Mouse (Mus musculus): ENCODE measurements around the gene Csrp3. TPM values are rescaled to one million over a fixed set of nuclear protein-coding genes. Genes with fewer than 3 reads are reported as not detected.

The Csrp3 gene
- polyA plus RNA-seq, 1 experiment from 2014 or later = 0.85 TPM

DNA sequence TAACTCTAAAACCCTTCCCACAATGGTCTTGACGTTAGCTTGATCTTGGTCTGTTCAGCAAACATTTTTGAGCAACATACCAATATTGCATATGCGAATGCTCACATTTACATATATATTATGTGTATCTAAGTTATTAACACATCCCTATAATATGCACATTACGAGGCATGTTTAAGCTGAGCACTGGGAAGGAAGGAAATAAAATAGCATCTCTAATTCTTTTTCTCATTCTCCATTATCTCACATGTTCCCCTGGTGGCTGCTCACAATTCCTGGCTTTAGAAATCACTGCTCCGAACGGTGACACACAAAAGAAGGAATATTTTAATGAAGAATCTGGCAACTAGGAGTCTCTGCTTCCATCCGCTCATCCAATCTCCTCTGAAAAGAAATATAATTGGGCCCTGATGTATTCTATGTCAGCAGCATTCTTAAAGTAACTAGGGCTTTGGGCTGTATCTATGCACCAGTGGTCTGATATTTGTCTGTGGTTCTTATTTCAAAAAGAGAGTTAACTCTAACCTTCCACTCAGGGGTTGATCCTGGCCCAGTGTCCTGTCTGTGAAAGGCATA, 3.8 kb upstream of the Csrp3 start:
- Histone ChIP-seq H3K4me1 (ENCODE audit: insufficient read depth) (no peaks in the 10 kb centered on the region), H3K36me3 (replicated peaks; ENCODE audit: insufficient read depth, low read length) (no peaks in the 10 kb centered on the region), H3K27ac (ENCODE audit: low read depth) (no peak overlapping the region), H3K9ac (replicated peaks) (no peak overlapping the region), H3K4me2 (ENCODE audit: low read depth, low read length) (no peak overlapping the region), H3K4me3 (ENCODE audit: low read depth, low read length) (no peak overlapping the region), H3K27me3 (ENCODE audit: insufficient read depth, low read length) (no peaks in the 10 kb centered on the region), H3K9me3 (ENCODE audit: low read length) (no peaks in the 10 kb centered on the region)
- DNase-seq (no peak), ATAC-seq (no peak)
- TF ChIP-seq EP300 (IDR thresholded peaks at IDR 0.05; ENCODE audit: low read depth) (no peak), CTCF (IDR thresholded peaks at IDR 0.05; ENCODE audit: low read depth) (no peak)
- 82% methylated on average over 6 of the region's 6 CpGs for WGBS (ENCODE audit: insufficient replicate concordance)

DNA sequence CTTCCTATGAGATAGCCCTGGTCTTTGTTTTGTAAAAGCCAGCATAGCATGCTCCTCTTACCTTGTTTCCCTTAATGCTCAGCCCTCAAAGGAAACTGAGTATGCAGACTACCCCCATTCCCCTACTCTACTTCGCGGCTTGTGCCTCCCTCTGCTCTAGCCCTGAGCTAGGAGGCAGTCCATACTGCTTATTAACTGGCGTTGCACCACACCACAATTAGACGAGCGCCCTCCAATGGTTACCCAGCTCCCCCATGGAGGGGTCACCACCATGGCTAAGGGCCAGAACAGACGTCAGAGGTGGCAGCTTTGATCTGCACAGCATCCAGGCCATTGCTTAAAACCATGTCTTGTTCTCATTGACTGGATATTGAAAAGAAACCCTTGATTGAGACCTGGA, 1.1 kb downstream of the Csrp3 start:
- Histone ChIP-seq H3K4me1 (ENCODE audit: insufficient read depth) (peaks cover 4% of the 10 kb centered on the region; the same call in 1 of the 2 replicates), H3K27me3 (ENCODE audit: insufficient read depth, low read length) (no peaks in the 10 kb centered on the region), H3K4me2 (ENCODE audit: low read depth, low read length) (no peak overlapping the region), H3K4me3 (ENCODE audit: low read depth, low read length) (no peak overlapping the region), H3K27ac (ENCODE audit: low read depth) (no peak overlapping the region), H3K9ac (replicated peaks) (no peak overlapping the region), H3K9me3 (ENCODE audit: low read length) (no peaks in the 10 kb centered on the region), H3K36me3 (replicated peaks; ENCODE audit: insufficient read depth, low read length) (no peaks in the 10 kb centered on the region)
- DNase-seq = no peak
- no peak for ATAC-seq
- 69% methylated on average over 6 of the region's 6 CpGs for WGBS (ENCODE audit: insufficient replicate concordance)
- TF ChIP-seq CTCF (IDR thresholded peaks at IDR 0.05; ENCODE audit: low read depth) (no peak), EP300 (IDR thresholded peaks at IDR 0.05; ENCODE audit: low read depth) (no peak)

DNA sequence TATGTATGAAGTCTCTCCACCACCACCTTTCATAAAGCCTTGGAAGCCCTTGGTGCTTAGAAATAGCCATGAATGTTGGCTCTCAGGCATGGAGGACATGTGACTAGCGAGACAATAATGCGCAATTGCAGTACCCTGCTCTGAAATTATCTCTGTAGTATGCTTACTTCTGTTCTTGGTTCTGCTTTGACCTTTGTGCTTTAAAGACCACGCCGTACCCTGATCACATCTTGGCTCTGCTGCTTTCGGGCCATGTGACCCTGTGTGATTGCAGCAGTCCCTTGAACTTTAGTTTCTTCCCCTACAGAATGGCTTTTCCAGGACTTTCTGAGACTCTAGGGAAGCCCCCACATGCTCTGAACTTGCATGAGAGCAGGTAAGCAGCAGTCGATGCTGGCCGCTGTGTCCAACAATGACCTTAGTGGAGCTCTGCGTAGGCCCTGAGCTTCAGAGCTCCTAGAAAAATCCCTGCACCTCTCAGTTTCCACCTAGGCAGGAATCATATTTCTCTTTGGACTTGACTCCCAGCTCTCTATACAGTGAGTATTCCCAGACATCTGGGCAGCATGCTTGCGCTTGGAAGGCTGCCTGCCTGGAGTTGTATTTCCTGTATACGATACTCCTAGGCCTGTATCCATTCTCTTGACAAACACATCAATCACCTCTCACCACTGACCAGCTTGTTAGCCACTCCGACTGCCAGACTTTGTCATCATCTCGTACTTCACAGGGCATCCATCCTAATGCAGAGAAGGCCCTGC, 2.4 kb downstream of the Csrp3 start:
- Histone ChIP-seq H3K27me3 (ENCODE audit: insufficient read depth, low read length) (no peaks in the 10 kb centered on the region), H3K4me2 (ENCODE audit: low read depth, low read length) (no peak overlapping the region), H3K27ac (ENCODE audit: low read depth) (no peak overlapping the region), H3K9me3 (ENCODE audit: low read length) (no peaks in the 10 kb centered on the region), H3K36me3 (replicated peaks; ENCODE audit: insufficient read depth, low read length) (no peaks in the 10 kb centered on the region), H3K4me1 (ENCODE audit: insufficient read depth) (peaks cover 4% of the 10 kb centered on the region; the same call in 1 of the 2 replicates), H3K9ac (replicated peaks) (no peak overlapping the region), H3K4me3 (ENCODE audit: low read depth, low read length) (no peak overlapping the region)
- DNase-seq = no peak
- no peak for TF ChIP-seq EP300 (IDR thresholded peaks at IDR 0.05; ENCODE audit: low read depth)
- no peak for TF ChIP-seq CTCF (IDR thresholded peaks at IDR 0.05; ENCODE audit: low read depth)
- 80% methylated on average over 12 of the region's 12 CpGs for WGBS (ENCODE audit: insufficient replicate concordance)
- no peak for ATAC-seq

DNA sequence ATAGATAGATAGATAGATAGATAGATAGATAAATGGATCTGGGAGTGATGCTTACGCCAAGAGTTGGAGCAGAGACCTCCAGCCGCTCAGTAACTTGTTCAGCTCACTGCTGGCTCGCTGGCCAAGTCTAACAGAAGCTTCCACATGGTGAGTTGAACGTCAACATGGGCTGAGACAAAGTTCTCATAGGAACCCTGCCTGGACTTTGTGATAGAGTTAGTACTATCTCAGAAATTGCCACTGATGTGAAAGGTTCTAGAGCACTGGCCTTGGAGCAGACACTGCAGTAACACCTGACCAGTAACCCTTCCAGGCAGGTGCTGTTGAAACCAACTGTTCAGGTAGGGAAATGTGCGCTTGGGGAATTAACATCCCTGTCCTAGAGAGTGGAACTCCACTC, 4.3 kb downstream of the Csrp3 start:
- Histone ChIP-seq H3K4me3 (ENCODE audit: low read depth, low read length) (no peak overlapping the region), H3K27me3 (ENCODE audit: insufficient read depth, low read length) (no peaks in the 10 kb centered on the region), H3K9ac (replicated peaks) (no peak overlapping the region), H3K36me3 (replicated peaks; ENCODE audit: insufficient read depth, low read length) (no peaks in the 10 kb centered on the region), H3K27ac (ENCODE audit: low read depth) (no peak overlapping the region), H3K9me3 (ENCODE audit: low read length) (no peaks in the 10 kb centered on the region), H3K4me2 (ENCODE audit: low read depth, low read length) (no peak overlapping the region), H3K4me1 (ENCODE audit: insufficient read depth) (peaks cover 4% of the 10 kb centered on the region; the same call in 1 of the 2 replicates)
- DNase-seq (no peak), ATAC-seq (no peak)
- no peak for TF ChIP-seq CTCF (IDR thresholded peaks at IDR 0.05; ENCODE audit: low read depth)
- TF ChIP-seq EP300 (IDR thresholded peaks at IDR 0.05; ENCODE audit: low read depth) = no peak
- WGBS (ENCODE audit: insufficient replicate concordance) = 68% methylated on average over 5 of the region's 5 CpGs

DNA sequence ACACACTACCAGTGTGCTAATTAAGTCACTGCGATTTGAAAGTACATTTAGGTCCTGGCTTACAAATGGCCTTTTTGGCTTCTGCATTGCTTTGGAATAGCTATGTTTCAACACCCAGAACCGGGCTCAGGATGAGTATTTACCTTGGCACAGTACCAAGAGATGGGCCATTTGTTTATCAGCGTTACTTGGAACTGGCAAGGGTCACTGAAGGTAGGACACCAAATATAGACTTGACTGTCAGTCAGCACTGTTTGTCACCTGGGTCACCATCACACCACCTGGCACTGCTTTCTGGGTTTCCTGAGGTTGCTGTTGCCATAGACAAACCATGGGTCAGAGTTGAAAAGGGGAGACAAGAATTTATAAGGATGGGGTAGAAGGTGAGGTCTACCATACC, 5.5 kb downstream of the Csrp3 start:
- no peaks in the 10 kb centered on the region for H3K27me3 ChIP-seq (ENCODE audit: insufficient read depth, low read length)
- peak; percentile 64; the same call in 1 of the 2 replicates for TF ChIP-seq EP300 (IDR thresholded peaks at IDR 0.05; ENCODE audit: low read depth)
- TF ChIP-seq CTCF (IDR thresholded peaks at IDR 0.05; ENCODE audit: low read depth) = no peak
- DNase-seq (peak; percentile 43), ATAC-seq (peak; percentile 96)
- H3K4me2 ChIP-seq (ENCODE audit: low read depth, low read length) = no peak overlapping the region
- no peak overlapping the region for H3K4me3 ChIP-seq (ENCODE audit: low read depth, low read length)
- peaks cover 4% of the 10 kb centered on the region; the same call in 1 of the 2 replicates for H3K4me1 ChIP-seq (ENCODE audit: insufficient read depth)
- H3K36me3 ChIP-seq (replicated peaks; ENCODE audit: insufficient read depth, low read length) = no peaks in the 10 kb centered on the region
- H3K9ac ChIP-seq (replicated peaks) = no peak overlapping the region
- 52% methylated on average over 3 of the region's 3 CpGs for WGBS (ENCODE audit: insufficient replicate concordance)
- 0 out of 2 replicates have a peak overlapping the region, but pooled peaks have one; percentile 11 for H3K27ac ChIP-seq (ENCODE audit: low read depth)
- H3K9me3 ChIP-seq (ENCODE audit: low read length) = no peaks in the 10 kb centered on the region

DNA sequence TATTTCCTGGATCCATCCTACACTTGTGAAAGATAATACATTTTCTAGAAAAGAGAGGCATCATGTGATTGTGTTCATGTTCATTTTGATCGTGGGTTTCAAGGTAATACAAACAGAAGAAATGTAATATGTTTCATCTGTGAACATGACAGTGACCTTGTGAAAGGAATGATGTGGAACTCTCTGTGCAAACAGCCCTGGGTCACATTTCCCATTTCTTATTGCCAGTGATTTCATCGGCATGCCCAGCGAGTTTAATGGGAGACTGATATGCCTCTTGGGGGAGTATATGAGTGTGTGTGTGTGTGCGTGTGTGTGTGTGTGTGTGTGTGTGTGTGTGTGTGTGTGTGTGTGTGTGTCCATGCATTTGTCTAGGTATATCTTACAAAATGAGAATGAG, 6.3 kb downstream of the Csrp3 start:
- WGBS (ENCODE audit: insufficient replicate concordance) = 62% methylated on average over 4 of the region's 4 CpGs
- no peak overlapping the region for H3K9ac ChIP-seq (replicated peaks)
- no peaks in the 10 kb centered on the region for H3K9me3 ChIP-seq (ENCODE audit: low read length)
- no peak for ATAC-seq
- DNase-seq = no peak
- H3K4me2 ChIP-seq (ENCODE audit: low read depth, low read length) = no peak overlapping the region
- no peak overlapping the region for H3K4me3 ChIP-seq (ENCODE audit: low read depth, low read length)
- H3K27ac ChIP-seq (ENCODE audit: low read depth) = no peak overlapping the region
- H3K4me1 ChIP-seq (ENCODE audit: insufficient read depth) = peaks cover 4% of the 10 kb centered on the region; the same call in 1 of the 2 replicates
- TF ChIP-seq EP300 (IDR thresholded peaks at IDR 0.05; ENCODE audit: low read depth) (no peak), CTCF (IDR thresholded peaks at IDR 0.05; ENCODE audit: low read depth) (no peak)
- no peaks in the 10 kb centered on the region for H3K27me3 ChIP-seq (ENCODE audit: insufficient read depth, low read length)
- no peaks in the 10 kb centered on the region for H3K36me3 ChIP-seq (replicated peaks; ENCODE audit: insufficient read depth, low read length)
